Mouse (Mus musculus) brain, embryonic 18.5 days (tissue): Measurements from ENCODE around the gene Slc5a5.

Source experiments
- DNase-seq: peaks from one replicate; pipeline ENCODE4 v3.0.0-alpha.2; 2012; ENCODE audit warnings: low read depth, low spot score

Gene Slc5a5

GRCm38 (mm10) chr8:70892022-70892895, at the start of gene Slc5a5:
Slc5a5 (minus strand) TSS chr8:70892757.
- no peak for DNase-seq

GRCm38 (mm10) chr8:70941478-70941877, 48.9 kb upstream of the Slc5a5 start:
- no peak for DNase-seq

GRCm38 (mm10) chr8:70937200-70937599, 44.6 kb upstream of the Slc5a5 start:
- DNase-seq: no peak

GRCm38 (mm10) chr8:70934786-70935185, 42.2 kb upstream of the Slc5a5 start:
- no peak for DNase-seq

GRCm38 (mm10) chr8:70933036-70933435, 40.5 kb upstream of the Slc5a5 start:
- DNase-seq: no peak

- DNase-seq: no peak
Measured at GRCm38 (mm10) chr8:70931731-70932130, 39.2 kb upstream of the Slc5a5 start.

GRCm38 (mm10) chr8:70928778-70929322, 36.3 kb upstream of the Slc5a5 start:
- no peak for DNase-seq

- no peak for DNase-seq
Measured at GRCm38 (mm10) chr8:70928096-70928495, 35.5 kb upstream of the Slc5a5 start.

GRCm38 (mm10) chr8:70926396-70926795, 33.8 kb upstream of the Slc5a5 start:
- DNase-seq: no peak

GRCm38 (mm10) chr8:70925754-70926153, 33.2 kb upstream of the Slc5a5 start:
- no peak for DNase-seq

- DNase-seq: no peak
Measured at GRCm38 (mm10) chr8:70924151-70924550, 31.6 kb upstream of the Slc5a5 start.

GRCm38 (mm10) chr8:70920049-70920922, 27.7 kb upstream of the Slc5a5 start:
- no peak for DNase-seq

- DNase-seq: no peak
Measured at GRCm38 (mm10) chr8:70914704-70915103, 22.1 kb upstream of the Slc5a5 start.

GRCm38 (mm10) chr8:70913523-70913922, 21.0 kb upstream of the Slc5a5 start:
- DNase-seq: no peak

GRCm38 (mm10) chr8:70912955-70913354, 20.4 kb upstream of the Slc5a5 start:
- DNase-seq: no peak

GRCm38 (mm10) chr8:70911596-70911995, 19.0 kb upstream of the Slc5a5 start:
- no peak for DNase-seq

- DNase-seq: no peak
Measured at GRCm38 (mm10) chr8:70907518-70907917, 15.0 kb upstream of the Slc5a5 start.

- peak; percentile 80 for DNase-seq
Measured at GRCm38 (mm10) chr8:70905831-70906736, 13.5 kb upstream of the Slc5a5 start, which contains the start of gene Map1s. Map1s (plus strand) TSS chr8:70905932.

GRCm38 (mm10) chr8:70905463-70905830, 12.9 kb upstream of the Slc5a5 start:
- DNase-seq: no peak

GRCm38 (mm10) chr8:70904532-70904931, 12.0 kb upstream of the Slc5a5 start:
- DNase-seq: no peak

GRCm38 (mm10) chr8:70903582-70903981, 11.0 kb upstream of the Slc5a5 start:
- DNase-seq: no peak
